Mouse (Mus musculus) R1 (cell line): ENCODE results near the gene Park7.
"Not testable (repeated sequence)": the region's sequence is repeated elsewhere in the genome, so short reads cannot be mapped to it uniquely, and the experiment has no call there.

Experiments
- DNase-seq: peaks from one replicate; pipeline ENCODE4 v3.0.0-alpha.2; 2018; ENCODE audit warnings: low read depth, low spot score

The Park7 gene

DNA sequence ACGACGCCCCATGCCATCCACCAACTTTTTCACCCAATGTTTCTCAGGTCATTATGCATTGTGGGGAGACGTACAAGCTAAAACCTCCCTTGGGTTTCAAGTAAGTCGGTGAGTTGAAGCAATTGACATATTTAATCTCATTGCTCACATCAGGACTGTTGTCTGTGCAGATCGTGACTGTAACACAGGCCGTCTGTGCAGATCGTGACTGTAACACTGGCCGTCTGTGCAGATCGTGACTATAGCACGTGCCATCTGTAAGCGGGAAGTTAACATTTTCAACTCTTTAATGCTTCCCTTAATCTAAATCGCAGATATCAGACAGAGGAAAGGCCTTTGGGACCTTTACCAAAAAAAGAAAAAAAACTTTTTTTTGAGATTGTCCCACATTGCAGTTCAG lies 494 bp downstream of the Park7 start:
- no peak for DNase-seq

DNA sequence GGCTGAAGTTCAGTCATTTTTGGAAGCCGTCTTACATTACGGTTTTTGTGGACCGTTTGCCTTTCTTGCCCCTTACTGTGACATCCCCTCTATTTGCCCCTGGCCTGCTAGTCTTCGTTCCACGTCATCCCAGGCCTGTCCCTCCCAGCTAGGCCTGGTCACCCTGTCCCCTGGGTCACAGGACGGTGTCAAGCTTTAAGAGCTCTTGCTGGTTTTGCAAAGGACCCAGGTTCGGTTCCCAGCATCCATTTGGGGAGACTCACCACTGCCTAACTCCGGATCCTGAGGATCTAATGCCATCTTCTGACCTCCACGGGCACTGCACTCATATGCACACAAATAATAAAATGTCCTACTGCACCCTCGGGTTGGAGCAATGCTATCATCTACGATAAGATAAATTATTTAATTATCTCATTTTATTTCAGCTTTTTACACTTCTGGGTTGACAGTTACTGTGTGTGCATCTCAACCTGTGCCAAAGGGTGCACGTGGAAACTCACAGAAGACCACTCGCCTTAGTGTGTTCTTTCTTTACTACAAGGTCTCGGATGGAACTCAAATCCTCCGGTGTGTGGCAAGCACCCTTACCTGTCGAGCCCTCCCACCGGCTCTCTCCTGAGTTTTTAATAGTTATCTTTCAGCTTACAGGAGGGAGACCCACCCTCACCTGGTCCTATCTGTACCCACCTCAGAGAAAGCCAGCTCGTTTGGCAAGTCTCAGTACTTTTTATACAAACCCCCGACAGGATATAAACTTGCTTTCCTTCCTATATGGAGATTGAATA lies 3.9 kb downstream of the Park7 start:
- peak; percentile 75 for DNase-seq

DNA sequence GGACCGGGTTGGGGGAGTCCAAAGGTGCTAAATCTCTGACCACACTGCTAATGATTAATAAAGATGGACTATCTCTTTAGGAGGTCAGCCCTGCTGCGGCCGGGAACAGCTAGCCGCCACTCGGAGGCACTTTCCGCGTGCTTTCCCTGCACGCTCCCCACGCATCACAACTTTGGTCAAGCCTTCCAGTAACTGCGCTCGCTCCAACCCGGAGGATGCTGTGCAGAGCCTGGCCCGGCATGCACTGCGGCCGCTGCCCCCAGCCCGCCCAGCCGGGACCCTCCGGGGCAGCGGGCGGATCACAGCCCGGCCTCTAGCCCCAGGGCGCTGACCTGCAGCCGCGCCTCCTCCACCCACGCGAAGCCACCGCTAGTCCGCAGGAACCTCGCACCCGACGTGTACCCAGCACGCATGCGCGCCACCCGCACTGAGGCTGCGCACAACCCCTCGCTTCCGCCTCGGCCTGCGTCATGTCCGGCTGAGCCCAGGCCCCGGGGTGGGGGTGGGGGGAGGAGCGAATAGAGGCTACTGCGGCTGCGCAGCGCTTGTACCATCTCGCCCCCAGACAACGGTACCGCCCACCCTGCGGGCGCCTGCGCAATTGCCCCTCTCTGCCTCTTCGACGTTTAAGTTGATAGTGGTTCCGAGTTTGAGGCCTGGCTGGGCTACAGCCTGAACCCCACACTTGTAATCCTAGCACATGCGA lies 4.6 kb downstream of the Park7 start:
- DNase-seq, result peak; percentile 98

DNA sequence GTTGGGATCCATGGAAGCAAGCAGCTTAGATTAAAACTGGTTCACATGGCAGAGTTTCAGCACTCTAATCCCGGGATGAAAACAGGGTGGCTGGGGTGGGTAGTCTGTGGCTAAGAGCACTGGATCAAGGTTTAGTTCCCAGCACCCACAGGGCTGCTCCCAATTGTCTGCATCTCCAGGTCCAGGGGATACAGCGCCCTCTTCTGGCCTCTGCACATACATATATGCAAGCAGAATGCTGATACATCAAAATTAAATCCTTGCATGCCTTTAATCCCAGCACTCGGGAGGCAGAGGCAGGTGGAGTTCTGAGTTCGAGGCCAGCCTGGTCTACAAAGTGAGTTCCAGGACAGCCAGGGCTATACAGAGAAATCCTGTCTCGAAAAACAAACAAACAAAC lies 5.7 kb downstream of the Park7 start:
- not testable (repeated sequence) for DNase-seq

DNA sequence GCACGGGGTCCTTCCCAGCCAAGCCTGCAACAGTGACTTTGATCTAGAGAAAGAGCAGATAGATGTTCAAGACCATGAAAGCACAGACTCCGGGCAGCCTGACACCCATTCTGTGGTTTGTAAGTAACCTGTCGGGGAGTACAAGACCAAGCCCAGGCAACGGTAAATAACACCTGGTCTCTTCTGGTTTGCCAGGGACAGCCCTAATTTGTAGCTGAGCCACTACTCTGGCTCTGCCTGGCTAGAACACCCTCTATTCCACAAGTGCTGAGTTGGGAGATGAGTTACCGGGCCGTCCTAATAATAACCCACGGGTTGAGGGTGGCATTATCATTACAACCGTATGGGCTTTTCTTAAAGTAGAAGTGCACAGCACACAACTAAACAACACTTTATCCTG lies 7.1 kb downstream of the Park7 start:
- DNase-seq, result no peak

DNA sequence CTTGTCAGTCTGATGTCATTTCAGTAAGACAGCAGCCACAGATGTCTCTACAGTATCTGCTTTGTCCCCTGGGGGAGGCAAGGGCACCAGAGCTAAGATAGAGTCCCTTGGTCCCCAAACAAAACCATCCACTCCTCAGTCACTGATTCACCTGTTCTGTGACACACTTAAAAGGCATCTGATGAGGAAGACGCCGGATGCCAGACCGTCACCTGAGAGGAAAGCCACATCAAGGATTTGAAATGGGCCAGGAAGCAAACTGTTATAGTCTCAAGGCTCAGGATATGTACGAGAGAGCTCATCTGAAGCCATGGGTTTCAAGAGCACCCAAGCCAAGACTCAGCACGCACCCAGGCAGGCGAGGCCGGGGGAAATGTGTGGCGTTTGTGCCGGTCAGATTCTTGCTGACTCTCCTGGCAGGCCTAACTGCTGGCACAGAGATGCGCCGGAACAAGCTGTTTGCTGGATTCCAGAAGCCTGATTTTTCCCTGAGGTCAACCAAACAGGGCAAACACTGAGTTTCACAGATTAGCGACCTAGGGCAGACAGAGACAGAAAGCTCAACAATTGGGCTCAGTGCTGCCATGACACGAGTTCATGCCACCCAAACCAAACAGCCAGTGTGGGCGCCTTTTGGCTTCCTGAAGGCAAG lies 11.0 kb downstream of the Park7 start:
- no peak for DNase-seq

DNA sequence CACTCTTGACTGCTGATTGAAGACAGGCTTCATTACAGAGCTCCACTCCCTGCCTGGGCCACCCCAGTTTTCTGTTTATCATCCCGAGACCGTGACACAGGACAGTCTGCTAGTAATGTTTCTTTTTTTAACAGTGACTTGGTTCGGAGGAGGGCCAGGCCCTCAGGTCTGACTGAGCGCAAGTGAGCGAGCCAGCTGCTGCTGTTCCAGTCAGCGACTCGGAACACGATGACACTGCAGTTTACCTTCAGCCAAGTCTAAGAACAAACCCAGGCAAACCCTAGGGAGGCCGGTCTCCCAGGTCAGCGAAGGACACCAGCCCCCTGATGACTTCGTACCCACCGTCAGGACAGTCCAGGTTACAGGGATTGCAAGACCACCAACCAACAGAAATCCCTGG lies 12.2 kb downstream of the Park7 start:
- DNase-seq, result no peak

DNA sequence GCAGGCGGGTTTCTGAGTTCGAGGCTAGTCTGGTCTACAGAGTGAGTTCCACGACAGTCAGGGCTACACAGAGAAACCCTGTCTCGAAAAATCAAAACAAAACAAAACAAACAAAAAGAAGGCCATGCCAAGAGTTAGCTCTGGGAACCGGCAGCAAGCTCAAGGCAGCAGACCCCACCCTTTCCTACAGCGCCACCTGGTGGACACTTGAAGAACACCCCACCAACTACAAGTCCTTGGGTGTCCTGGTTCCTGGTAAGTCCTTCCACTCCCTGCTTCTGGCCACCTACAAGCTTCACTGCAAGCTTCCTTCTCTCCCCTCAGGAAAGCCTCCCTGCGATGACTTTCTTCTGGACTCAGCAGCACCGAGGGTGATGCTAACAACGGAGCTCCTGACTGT lies 12.6 kb downstream of the Park7 start:
- DNase-seq, result peak; percentile 87

DNA sequence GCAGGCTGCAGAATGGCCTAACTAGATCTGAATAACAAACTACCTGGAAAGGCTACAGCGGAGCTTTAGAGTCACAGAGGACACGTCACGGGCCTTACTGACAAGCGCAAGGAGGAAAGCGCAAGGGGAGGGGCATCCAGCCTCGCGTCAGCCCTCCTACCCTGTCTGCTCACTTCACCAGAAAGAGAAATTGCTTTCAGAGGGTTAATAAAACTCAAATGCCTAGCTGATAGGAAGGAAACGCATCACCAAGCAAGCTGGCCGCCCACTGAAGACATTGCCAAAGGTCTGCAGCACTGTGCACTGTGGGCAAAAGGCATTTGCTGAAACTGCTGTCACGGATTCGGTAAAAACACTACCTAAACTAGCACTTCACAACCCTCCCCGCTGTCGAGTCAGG lies 13.8 kb downstream of the Park7 start:
- peak; percentile 60 for DNase-seq

DNA sequence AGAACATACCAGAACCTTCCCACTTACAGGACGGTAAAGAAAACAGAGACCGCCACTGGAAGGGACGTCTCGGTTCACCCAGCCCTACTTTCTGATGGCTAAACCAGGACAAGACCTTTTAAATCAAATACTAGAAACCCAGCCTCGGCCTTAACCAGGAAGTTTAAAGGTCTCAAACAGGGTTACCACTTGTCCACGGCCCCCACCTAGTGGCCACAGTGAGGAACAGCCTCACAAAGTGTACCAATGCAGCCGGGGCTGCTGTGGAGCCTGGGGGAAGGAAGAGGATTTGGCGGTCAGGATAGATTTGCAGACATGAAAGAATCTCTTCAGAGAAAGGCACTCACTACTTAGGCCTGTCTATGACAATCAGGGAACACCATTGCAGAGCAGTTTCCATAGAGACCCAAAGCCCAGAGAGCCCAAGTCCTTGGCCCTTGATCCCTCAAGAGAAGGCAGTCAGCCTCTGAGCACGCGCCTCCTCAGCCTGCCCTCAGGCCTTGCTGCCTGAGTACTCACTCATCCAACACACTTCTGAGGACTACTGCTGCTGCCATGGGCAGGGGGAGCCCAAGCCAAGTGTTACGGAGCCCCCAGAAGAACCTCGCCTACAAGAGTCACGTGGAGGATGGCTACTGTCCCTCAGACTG lies 15.4 kb downstream of the Park7 start:
- DNase-seq, result peak; percentile 84

DNA sequence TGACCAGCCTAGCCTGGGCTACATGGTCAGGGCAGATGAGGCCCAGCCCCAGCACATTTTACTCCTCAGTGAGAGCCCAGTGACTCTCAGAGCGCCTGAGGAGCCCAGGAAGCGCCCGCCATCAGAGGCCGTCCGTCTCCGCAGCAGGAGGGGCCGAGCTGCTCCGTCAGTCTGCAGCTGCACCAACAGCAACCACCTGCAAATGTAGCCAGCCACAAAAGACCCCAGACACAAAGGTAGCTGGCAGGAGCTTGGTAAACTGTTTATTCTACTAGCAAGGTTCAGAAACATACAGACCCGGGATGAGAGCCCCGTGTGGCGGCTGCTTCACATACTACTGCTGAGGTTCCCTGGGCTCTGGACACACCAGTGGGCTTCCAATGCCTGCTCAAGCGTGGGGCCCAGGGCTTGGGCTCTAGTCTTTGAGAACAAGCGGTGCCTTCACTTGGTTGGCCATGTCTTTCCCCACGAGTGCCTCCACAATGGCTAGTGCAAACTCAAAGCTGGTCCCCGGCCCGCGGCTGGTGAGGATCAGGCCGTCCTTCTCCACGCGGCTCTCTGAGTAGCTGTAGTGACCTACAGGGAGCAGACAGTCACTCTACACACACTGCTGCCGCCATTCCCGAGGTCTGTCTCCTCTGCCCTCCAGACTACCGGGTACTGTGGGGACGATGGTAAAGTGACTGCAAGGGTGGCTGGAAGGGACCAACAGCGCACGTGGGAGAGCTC lies 17.2 kb downstream of the Park7 start:
- DNase-seq, result no peak

DNA sequence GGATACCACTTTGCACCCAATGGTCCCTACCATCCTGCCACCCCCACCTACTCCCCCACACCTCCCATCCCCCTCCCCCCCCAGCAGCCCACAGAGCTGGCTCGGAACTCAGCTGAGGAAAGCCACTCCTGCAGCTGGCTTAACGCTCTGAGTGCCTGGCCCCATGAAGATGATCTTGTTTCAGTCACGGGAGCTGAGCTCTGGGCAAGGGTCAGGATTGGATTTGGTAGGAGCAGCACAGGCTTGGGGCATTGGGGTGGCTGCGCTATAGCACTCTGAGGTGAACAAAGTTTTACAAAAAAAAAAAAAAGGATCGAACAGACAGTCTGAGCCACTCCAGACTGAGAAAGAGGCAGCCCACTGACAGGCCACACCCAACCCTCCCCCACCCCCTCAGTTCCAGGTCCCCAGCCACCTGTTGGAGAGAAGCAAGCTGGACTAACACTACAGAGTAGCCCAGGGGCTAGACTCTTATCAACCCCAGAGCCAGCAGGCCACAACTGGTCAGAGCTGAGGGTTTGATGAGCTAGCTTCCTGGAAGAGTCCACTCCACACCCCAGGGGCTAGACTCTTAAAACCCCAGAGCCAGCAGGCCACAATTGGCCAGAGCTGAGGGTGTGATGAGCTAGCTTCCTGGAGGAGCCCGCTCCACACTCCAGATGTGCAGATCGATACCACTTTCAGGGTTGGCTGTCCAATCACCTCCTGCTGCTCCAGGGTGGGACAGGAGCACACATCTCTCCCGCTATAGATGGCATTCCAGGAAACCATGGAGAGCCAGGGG lies 19.3 kb downstream of the Park7 start:
- no peak for DNase-seq

DNA sequence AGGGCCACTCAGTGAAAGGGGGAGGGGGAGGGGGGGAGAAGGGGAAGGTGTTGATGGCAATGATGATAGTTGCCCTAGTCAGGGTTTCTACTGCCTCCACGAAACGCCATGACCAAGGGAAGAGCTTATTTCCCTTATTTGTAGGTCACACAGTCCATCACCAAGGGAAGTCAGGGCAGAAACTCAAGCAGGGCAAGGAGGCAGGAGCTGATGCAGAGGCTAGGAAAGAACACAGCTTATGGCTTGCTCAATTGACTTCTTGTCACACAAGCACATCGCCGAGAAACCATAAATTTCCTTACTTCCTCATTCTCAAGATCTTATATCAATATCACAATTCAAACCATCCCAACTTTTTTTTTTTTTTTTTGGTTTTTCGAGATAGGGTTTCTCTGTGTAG lies 22.9 kb downstream of the Park7 start:
- no peak for DNase-seq

DNA sequence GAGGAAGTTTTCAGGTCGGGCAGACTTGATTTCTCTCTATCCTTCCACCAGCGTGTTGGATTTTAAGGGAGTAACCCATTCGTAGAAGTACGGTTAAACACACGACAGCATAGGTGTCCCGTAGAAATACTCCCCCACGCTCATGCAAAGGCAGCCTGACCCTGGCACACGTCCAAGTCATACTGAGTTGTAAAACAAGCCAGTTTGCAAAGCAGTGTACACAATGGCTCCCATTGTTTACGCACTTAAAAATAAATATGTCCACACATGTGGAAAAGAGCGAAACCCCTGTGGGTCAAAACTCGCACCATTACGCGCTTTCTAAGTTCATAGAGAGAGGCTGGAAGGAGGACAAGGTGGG lies 24.3 kb downstream of the Park7 start:
- DNase-seq, result no peak

DNA sequence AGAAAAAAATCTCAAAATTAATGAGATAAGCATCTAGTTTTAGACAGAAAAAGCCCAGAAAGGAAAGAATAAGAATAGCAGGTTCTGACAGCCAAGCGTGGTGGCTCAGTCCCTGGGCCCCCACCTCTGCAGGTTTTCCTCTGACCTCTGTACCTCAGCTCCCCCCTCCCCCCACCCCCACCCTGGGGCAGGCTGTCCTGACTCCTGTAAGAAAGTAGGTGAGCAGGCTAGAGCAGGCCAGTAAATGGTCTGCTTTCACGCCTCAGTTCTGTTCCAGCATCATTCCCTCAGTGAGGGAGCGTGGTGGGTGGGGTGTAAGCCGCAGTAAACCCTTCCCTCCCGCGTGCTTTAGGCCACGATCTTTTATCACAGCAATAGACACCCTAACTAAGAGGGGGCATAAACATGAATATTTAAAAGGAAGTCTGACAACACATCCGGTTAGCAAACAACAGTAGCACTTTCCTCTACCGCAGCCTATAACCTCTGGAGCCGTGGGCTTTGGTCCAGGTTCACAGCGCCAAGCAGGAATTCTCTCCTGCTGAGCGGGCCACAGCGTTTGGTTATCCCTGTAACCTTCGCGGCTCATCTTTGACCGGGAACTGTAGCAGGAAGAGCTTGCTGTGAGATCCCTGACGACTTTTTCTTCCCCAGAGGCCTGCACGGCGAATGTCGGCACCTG lies 24.8 kb downstream of the Park7 start:
- peak; percentile 95 for DNase-seq

DNA sequence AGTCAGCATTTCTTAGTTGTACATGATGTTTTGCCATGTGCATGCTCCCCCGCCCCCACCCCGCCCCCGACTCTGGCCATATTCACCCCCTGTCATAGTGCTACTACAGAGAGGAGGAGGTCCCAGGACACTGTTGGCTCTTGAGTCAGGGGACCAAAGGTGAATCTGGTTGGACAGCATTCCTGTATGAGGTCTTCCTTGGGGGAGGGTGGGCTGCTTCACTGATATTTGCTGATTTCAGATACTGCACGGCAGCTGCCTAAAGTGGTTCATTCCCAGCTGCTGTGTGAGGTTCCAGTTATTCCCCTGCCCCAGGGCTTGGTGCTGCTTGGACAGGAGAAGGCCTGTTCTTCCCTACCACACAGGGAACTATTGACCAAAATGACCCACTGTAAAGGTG lies 25.7 kb downstream of the Park7 start:
- peak; percentile 62 for DNase-seq

DNA sequence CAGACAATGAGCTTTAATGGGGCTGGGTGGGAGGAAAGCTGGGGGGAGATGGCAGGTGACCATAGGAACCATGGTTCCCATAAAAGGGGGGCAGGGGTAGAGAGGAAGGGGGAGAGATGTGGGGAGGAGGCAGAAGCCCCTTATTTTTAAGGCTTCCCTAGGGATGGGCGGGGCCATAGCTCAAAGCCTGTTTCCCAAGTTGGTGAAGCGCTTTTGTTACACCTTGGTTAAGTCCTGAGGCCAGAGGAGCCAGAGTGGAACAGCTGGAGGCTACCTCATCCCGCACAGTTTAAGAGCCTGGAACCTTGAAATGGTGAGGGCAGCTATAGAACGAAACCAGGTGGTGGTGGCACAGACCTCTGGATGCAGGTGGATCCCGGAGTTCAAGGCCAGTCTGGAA lies 26.3 kb downstream of the Park7 start:
- peak; percentile 62 for DNase-seq

DNA sequence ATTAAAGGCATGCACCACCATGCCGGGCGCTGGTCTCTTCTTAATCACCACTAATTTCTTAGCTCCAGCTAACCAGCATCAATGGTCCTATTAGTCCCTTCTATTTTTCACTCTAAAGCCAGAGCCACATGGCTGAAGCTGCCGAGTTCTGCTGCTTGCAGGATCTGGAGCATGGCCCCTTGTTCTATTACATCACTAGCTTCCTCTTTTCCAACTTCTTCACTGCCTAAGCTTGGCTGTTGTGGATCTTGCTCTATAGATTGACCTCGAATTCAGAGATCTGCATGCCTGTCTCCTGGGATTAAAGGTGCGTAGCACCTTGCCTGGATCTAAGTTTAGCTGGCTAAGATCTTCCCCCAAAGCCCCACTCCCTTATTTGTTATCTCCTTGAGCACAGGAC lies 31.6 kb downstream of the Park7 start:
- DNase-seq, result no peak

DNA sequence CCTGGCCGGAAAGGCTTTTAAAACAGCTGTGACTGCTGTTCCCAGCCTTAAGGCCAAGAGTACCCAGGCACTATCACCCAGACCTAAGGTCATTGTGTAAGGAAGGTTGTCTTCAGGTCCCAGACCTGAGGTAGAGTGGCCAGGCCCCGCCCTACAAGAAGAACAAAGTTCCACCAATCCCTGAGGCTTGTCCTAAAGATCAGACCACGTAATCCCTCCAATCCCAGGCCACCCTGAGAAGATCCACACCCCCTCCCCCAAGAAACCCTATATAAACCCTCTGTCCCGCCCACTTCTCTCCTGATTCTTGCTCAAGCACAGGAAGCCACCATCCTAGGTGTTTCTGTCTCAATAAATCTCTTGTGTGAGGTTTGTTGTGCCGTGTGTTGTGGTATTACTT lies 33.9 kb downstream of the Park7 start:
- peak; percentile 95 for DNase-seq

DNA sequence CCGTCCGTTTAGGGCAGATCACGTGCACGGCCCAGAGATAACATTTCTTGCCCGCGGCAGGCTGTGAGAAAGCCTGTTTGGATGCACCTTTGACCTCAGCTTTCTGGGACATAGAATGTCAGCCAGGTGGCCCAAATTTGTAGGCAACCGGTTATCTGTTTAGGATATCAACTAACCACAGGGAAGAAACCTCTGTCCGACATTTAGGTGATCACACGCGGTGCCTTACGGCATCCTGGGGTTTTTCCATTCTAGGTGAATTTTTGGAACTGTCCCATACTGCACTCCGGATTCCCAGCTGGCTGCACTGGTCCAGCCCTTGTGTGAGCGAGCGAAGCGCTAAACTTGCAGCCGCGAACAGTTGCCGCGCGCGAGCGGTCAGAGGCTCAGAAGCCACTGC lies 34.6 kb downstream of the Park7 start:
- DNase-seq, result peak; percentile 74
